Mouse (Mus musculus) skeletal muscle tissue, postnatal 0 days (tissue): ENCODE data around the gene Krt87. TPM values are rescaled to one million over a fixed set of nuclear protein-coding genes. Genes with fewer than 3 reads are reported as not detected.

ENCODE experiments used
- polyA plus RNA-seq: library from polyadenylated mRNA; unstranded; fragments of >200 nt; fragmentation: Nextera tagmentation; extraction: Ambion mirVana; gene quantifications from 2 replicates; pipeline ENCODE4 v1.2.1, GENCODE M21; 2015

The Krt87 gene
- polyA plus RNA-seq = 0.05 TPM in 1 of 2 replicates, not detected in the other

DNA sequence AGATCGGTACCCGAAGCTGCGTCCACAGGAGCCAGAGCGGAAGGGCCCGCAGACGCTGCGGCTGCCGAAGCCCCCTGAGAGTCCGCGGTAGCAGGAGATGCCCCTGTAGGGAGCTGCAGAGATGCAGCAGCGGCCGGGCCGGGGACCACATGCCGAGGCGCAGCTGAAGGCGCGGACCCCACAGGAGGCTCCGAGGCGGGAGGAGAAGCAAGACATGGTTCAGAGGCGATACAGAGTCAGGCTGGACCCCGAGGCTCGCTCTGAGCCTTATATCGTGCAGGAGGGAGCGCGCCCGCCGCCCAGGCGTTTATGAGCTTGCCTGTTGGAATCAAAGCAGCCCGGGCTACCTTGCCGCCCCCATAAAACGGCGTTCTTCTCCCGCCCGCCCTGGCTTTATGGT lies at the start of gene Krt87:
Gene Krt87 (minus strand): TSS at position 250 of the 400 bp plus-strand sequence.

DNA sequence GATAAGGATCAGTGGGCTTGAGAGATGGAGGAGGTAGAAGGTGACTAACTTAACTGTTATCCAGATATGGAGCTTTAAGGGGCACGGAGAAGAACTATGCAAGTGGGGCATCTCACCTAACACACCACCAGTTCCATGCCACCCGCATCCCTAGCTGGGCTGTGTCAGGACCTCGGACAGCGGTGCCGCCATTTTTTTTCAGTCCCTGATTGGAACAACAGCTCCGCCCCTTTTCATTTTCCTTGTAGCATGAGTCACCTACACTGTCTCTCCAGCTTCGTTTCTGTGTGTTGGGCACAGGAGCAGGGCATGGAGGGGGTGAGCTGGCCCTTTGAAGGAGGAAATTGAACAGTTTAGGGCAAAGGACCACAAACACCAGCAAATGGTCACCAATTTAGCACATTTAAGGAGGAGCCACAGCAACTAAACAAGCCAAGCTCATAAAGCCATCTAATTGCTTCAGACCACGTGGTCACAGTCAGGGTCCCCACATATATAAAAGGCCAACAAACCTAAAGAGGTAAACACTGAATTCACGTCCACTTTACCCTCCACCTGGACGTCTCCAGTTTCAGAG lies 34.4 kb upstream of the Krt87 start, which contains the start of gene Krt86:
Gene Krt86 (plus strand): TSS at position 527 of the 577 bp plus-strand sequence.

DNA sequence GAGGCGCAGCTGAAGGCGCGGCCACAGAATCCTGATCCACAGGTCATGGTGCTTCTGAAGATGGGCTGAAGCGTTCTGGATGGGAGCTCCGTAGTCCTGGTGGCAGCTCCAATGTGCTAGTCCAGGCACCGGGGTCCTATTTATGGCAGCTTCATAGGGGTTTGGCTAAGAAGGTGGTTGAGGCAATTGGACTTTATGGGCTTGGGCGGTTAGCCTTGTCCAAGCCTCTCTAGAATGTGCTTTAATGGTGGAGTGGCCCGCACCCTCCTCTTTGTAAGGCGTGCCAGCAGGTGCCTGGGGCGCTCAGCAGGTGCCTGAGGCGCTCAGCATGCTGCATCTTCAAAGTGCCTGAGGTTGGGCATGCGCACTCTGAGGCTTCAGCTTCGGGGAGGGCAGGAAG lies 25.0 kb upstream of the Krt87 start, which contains the start of gene Krt81:
Gene Krt81 (minus strand): TSS at position 101 of the 400 bp plus-strand sequence.

DNA sequence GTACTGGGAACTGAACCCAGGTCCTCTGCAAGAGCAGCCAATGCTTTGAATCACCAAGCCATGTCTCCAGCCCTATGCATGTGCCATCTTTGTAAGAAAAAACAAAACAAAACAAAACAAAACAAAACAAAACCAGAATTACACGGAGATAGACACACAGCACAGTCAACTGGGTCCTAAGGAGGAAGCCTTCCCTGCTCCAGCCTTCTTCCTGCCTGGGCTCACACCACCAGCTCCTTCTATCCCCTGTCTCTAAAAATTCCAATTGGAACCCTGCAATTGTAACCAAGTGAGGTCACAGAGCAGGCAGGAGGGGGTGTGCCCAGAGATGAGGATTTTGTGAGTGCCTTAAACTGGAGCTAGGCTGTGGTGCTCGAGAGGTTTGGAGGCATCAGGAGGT lies 8.8 kb upstream of the Krt87 start, which contains the start of gene Krt88:
Gene Krt88 (plus strand): TSS at position 301 of the 400 bp plus-strand sequence.

DNA sequence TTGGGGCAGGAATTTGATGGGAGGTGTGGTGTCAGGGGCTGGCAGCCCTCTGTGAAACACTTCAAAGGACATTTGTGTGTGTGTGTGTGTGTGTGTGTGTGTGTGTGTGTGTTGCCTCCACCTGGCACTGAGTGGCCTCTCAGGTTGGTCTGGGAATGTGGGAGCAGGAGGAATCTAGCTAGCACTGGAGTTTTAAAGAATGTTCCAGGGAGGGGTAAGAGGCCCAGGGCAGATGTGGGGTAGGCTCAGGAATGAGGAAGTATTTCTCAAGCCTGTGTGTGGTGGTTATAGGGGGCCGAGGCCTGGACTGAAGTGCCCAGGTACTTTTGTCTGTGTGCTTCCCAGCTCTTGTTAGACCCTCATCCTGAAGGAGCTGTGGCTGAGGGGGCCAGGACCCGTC lies 27.8 kb downstream of the Krt87 start, which contains the start of gene Krt7:
Gene Krt7 (plus strand): TSS at position 269 of the 400 bp plus-strand sequence.

Other genes starting within 250 kb of the Krt87 start
- 4.2 and 4.8 TPM in 2 replicates for gene Grasp, start 214.6 kb downstream of the Krt87 start, polyA plus RNA-seq
- 23.0 and 31.2 TPM in 2 replicates for gene Nr4a1, start 184.5 kb downstream of the Krt87 start, polyA plus RNA-seq
- gene Atg101, start 154.5 kb downstream of the Krt87 start, polyA plus RNA-seq = 47.9 and 48.0 TPM in 2 replicates
- 0.65 and 0.87 TPM in 2 replicates for gene 6030408B16Rik, start 145.6 kb downstream of the Krt87 start, polyA plus RNA-seq
- 2.1 and 3.3 TPM in 2 replicates for gene Krt80, start 68.6 kb downstream of the Krt87 start, polyA plus RNA-seq
- 0.15 and 0.24 TPM in 2 replicates for gene Krt7, start 27.8 kb downstream of the Krt87 start, polyA plus RNA-seq
- gene Krt88, start 8.9 kb upstream of the Krt87 start, polyA plus RNA-seq = not detected in 2 replicates
- not detected in 2 replicates for gene Krt81, start 24.9 kb upstream of the Krt87 start, polyA plus RNA-seq
- not detected in 2 replicates for gene Krt86, start 34.7 kb upstream of the Krt87 start, polyA plus RNA-seq
- gene Krt83, start 52.7 kb upstream of the Krt87 start, polyA plus RNA-seq = not detected in 2 replicates
- gene Gm49425, start 78.5 kb upstream of the Krt87 start, polyA plus RNA-seq = not detected in 2 replicates
- not detected in 2 replicates for gene Krt84, start 94.0 kb upstream of the Krt87 start, polyA plus RNA-seq
- gene Krt82, start 111.9 kb upstream of the Krt87 start, polyA plus RNA-seq = not detected in 2 replicates
- not detected in 2 replicates for gene Krt90, start 124.1 kb upstream of the Krt87 start, polyA plus RNA-seq
- gene Krt75, start 135.1 kb upstream of the Krt87 start, polyA plus RNA-seq = not detected in 2 replicates
- not detected in 2 replicates for gene Gm5414, start 189.4 kb upstream of the Krt87 start, polyA plus RNA-seq
- not detected in 2 replicates for gene Gm5478, start 208.6 kb upstream of the Krt87 start, polyA plus RNA-seq
- gene Krt6b, start 241.5 kb upstream of the Krt87 start, polyA plus RNA-seq = not detected in 2 replicates